Mouse (Mus musculus) bone marrow macrophage, adult 2 months (primary cell): ENCODE measurements around the gene Mtnr1b.

Experiments used
- CTCF ChIP-seq: IDR thresholded peaks from 2 replicates; pipeline ENCODE4 v1.5.1; 2012; ENCODE audit warnings: low read depth, mild to moderate bottlenecking, low read length, moderate library complexity
- POLR2A ChIP-seq: IDR thresholded peaks from 2 replicates; pipeline ENCODE4 v1.6.1; 2012; ENCODE audit warnings: mild to moderate bottlenecking, low read depth, low read length, borderline replicate concordance

- TF ChIP-seq CTCF = no peak
- no peak for TF ChIP-seq POLR2A
Observed at GRCm38 (mm10) chr9:15880754-15881153, 6.4 kb upstream of the Mtnr1b start.
